Mouse (Mus musculus) forebrain, embryonic 16.5 days (tissue): ENCODE measurements around the gene Lrrc4. TPM values are rescaled to one million over a fixed set of nuclear protein-coding genes. Genes with fewer than 3 reads are reported as not detected.

ENCODE experiments used
- ATAC-seq: fragments of 200-750 bp; cut with Nextera tagmentation; 2 replicates; pipeline ENCODE4 v1.8.0; 2017; ENCODE audit warnings: mild to moderate bottlenecking, moderate library complexity
- H3K27ac ChIP-seq: fragments of 300-500 bp; sonication (generic); 2 replicates; pipeline ENCODE4 v1.5.1; 2014; ENCODE audit warnings: low read length, control low read depth
- H3K27me3 ChIP-seq: fragments of 300-500 bp; sonication (generic); replicated peaks from 2 replicates; pipeline ENCODE4 v1.6.1; 2014; ENCODE audit warnings: low read length; ENCODE audit not compliant: control insufficient read depth, insufficient read depth
- H3K36me3 ChIP-seq: fragments of 300-500 bp; sonication (generic); 2 replicates; pipeline ENCODE4 v1.6.1; 2014; ENCODE audit not compliant: control insufficient read depth, insufficient read depth
- H3K4me1 ChIP-seq: fragments of 300-500 bp; sonication (generic); replicated peaks from 2 replicates; pipeline ENCODE4 v1.6.1; 2014; ENCODE audit warnings: low read length; ENCODE audit not compliant: control insufficient read depth, insufficient read depth
- H3K4me2 ChIP-seq: fragments of 300-500 bp; sonication (generic); 2 replicates; pipeline ENCODE4 v1.6.1; 2014; ENCODE audit warnings: mild to moderate bottlenecking, low read length, control low read depth
- H3K4me3 ChIP-seq: fragments of 300-500 bp; sonication (generic); replicated peaks from 2 replicates; pipeline ENCODE4 v1.5.1; 2014; ENCODE audit warnings: mild to moderate bottlenecking, low read length, control low read depth
- H3K9ac ChIP-seq: fragments of 300-500 bp; sonication (generic); replicated peaks from 2 replicates; pipeline ENCODE4 v1.6.1; 2014; ENCODE audit warnings: low read depth, low read length, control low read depth
- H3K9me3 ChIP-seq: fragments of 300-500 bp; sonication (generic); 2 replicates; pipeline ENCODE4 v1.6.1; 2016; ENCODE audit warnings: low read length; ENCODE audit not compliant: control insufficient read depth
- WGBS: fragments of 180-500 bp; shearing (Covaris S2); extraction: QIAGEN DNeasy Blood & Tissue Kit; methylation state at CpG from one replicate; pipeline ENCODE4 v1.1.7; 2014; 5-methylcytosine and 5-hydroxymethylcytosine counted together
- polyA plus RNA-seq: library from polyadenylated mRNA; unstranded; fragments of >200 nt; fragmentation: Nextera tagmentation; extraction: Ambion mirVana; gene quantifications from 2 replicates; pipeline ENCODE4 v1.2.1, GENCODE M21; 2015

Gene Lrrc4
- polyA plus RNA-seq, 1 experiment from 2014 or later, result 8.4 TPM

DNA sequence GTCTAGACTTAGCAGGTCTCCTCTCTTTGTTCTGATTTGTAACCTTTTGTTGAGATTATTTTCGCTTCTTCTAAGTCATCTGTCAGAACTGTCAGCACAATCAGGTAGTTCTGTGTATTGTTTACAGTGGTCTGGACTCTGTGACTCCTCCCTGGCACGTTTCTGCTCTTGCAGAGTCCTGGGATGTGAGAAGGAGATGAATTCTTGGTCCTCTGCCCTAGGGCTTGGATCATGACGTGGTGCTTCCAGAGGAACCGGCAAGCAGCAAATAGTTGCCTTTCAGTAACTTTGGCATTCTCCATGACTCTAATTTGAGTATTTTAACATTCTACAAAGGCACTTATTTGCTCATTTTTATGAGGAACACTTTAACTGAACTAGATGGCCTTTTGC lies 113.7 kb downstream of the Lrrc4 start:
- ATAC-seq, result 0 out of 2 replicates have a peak, but pooled peaks have one; percentile 20
- Histone ChIP-seq H3K27me3 (no peaks in the 10 kb centered on the region), H3K9me3 (no peaks in the 10 kb centered on the region), H3K36me3 (no peaks in the 10 kb centered on the region), H3K27ac (no peak overlapping the region), H3K4me3 (no peak overlapping the region), H3K9ac (no peak overlapping the region), H3K4me1 (peaks cover 6% of the 10 kb centered on the region; the same call in 1 of the 2 replicates), H3K4me2 (no peak overlapping the region)
- WGBS, result 26% methylated on average over 4 of the region's 4 CpGs

DNA sequence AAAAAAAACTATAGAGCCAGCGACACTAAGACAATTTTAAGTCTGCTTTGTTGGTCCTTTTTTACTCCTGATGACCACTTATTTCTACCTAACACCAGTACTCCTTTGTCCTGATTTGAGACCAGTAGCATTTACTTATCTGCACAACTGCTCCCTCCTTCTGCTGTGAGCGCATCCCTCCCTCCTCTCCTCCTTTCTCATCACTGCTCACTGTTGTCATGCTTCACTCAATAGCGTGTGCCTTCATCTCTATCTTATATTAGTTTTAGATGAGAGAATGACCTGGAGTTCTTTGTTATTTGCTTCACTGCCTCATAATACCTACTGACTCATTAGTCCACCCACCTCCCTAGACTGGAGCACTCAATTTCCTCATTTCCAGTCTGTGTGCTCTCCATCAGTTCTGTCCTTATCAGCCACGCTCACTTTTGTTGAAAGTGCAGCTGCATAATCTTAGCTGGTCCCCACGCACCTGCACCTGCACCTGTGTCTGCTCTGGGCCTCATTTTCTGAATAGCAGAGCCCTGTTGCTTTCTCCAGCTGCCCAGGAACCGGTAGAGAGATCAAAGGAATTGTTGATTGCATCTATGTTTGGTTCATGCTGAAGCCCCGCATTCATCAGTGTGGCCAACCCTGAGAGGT lies 114.2 kb downstream of the Lrrc4 start:
- no peak overlapping the region for H3K27ac ChIP-seq

DNA sequence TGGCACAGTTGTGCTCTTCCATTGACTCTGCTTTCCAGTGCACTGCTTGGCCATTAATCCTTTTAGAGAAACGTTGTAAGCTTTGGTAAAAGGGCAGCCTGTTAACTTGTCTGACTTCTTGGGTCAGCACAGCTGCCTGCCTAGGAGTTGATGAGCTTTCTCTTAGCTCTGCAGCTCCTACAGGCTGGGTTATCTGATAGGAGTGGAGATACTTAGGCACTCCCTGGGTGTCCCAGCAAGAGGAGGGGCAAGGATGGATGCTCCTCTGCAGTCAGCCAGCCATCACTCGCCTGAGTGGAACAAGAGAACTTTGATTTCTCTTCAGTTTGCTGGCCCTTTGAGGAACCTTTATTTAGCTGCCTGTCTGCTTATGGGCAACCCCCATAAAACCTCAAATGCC lies 121.5 kb downstream of the Lrrc4 start:
- Histone ChIP-seq H3K36me3 (no peaks in the 10 kb centered on the region), H3K9me3 (no peaks in the 10 kb centered on the region), H3K9ac (no peak overlapping the region), H3K27ac (no peak overlapping the region), H3K4me2 (no peak overlapping the region), H3K4me1 (peaks cover 24% of the 10 kb centered on the region), H3K4me3 (no peak overlapping the region), H3K27me3 (no peaks in the 10 kb centered on the region)
- no peak for ATAC-seq
- WGBS, result 19% methylated on average over 2 of the region's 2 CpGs

More for the DNA sequence above, 114.2 kb downstream of the Lrrc4 start:
- Histone ChIP-seq H3K36me3 (no peaks in the 10 kb centered on the region), H3K4me2 (no peak overlapping the region), H3K9me3 (no peaks in the 10 kb centered on the region), H3K4me1 (peaks cover 6% of the 10 kb centered on the region; the same call in 1 of the 2 replicates), H3K9ac (no peak overlapping the region), H3K4me3 (no peak overlapping the region), H3K27me3 (no peaks in the 10 kb centered on the region)
- 33% methylated on average over 7 of the region's 7 CpGs for WGBS
- ATAC-seq, result peak; percentile 20; the same call in 1 of the 2 replicates

DNA sequence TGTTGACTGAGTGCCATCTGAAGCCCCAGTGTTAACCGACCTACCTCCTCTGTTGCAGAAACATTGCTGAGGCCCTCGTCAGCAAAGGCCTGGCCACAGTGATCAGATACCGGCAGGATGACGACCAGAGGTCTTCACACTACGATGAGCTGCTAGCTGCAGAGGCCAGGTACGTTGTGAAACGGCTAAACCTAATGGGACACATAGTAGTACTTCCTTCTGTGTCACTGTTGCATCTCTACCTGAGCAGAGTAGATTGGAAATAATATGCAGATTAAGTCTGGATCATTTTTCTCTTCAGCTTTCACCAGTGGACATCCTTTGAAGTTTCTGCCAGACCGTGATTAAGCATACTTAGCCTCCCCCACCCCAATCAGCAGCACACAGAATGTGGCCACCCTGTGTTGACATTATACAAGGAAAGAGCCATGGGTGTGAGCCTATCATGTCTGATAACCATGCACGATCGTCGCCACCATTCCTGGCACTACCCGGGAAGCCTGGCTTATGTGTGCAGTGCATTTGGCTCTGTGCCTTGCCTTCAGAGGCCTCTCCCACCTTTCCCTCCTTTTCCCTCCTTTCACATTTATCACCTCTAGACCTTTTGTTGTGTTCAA lies 124.5 kb downstream of the Lrrc4 start:
- Histone ChIP-seq H3K36me3 (no peaks in the 10 kb centered on the region), H3K27me3 (no peaks in the 10 kb centered on the region), H3K9me3 (no peaks in the 10 kb centered on the region), H3K4me3 (no peak overlapping the region), H3K4me2 (no peak overlapping the region), H3K9ac (no peak overlapping the region), H3K4me1 (peaks cover 29% of the 10 kb centered on the region), H3K27ac (no peak overlapping the region)
- WGBS, result 67% methylated on average over 12 of the region's 12 CpGs
- peak; percentile 41; the same call in 1 of the 2 replicates for ATAC-seq

DNA sequence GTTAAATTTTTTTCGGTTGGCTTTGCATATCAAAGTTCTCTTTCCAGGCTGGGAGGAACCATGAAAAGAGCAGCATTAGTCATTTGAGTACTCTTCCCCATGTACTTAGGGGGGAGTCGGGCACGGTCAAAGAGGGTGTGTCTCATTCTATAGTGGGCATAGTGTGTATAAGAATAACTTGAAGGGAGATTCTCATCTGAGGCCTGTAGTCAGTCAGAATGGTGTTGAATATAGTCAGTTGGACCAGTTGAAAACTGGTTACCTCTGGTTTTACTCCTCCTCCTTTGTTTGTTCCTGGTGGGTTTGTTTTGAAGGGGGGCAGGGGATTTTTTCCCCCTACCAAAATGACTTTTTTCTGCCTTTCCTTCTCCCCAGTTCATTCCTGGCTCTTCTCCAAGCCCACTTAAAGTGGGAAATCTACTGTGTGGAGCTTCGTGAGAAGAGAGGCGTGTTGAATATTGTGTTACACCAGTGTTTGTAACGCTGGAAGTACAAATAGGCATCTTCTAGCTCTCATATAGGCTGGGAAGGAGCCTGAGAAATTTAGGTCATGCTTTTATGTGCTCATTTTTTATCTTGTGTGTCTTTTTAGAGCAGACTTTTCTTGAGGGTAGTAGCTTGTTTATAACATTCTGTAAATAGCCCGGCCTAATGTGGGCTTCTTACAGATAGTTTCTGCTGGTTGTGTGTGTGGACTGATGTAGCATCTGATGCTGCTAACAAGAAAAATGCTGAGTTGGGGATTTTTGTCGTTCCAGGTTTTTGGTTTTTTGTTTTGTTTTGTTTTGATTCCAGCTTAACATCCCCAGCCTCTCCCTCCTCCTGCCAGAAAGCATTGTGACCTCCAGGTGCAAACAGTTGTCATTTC lies 125.2 kb downstream of the Lrrc4 start:
- H3K27ac ChIP-seq, result no peak overlapping the region
- no peaks in the 10 kb centered on the region for H3K27me3 ChIP-seq
- H3K4me1 ChIP-seq, result peaks cover 29% of the 10 kb centered on the region
- H3K4me3 ChIP-seq, result no peak overlapping the region
- no peak overlapping the region for H3K4me2 ChIP-seq
- ATAC-seq, result peak; percentile 12; the same call in 1 of the 2 replicates
- WGBS, result 56% methylated on average over 8 of the region's 8 CpGs
- no peaks in the 10 kb centered on the region for H3K9me3 ChIP-seq
- H3K9ac ChIP-seq, result no peak overlapping the region
- H3K36me3 ChIP-seq, result no peaks in the 10 kb centered on the region

DNA sequence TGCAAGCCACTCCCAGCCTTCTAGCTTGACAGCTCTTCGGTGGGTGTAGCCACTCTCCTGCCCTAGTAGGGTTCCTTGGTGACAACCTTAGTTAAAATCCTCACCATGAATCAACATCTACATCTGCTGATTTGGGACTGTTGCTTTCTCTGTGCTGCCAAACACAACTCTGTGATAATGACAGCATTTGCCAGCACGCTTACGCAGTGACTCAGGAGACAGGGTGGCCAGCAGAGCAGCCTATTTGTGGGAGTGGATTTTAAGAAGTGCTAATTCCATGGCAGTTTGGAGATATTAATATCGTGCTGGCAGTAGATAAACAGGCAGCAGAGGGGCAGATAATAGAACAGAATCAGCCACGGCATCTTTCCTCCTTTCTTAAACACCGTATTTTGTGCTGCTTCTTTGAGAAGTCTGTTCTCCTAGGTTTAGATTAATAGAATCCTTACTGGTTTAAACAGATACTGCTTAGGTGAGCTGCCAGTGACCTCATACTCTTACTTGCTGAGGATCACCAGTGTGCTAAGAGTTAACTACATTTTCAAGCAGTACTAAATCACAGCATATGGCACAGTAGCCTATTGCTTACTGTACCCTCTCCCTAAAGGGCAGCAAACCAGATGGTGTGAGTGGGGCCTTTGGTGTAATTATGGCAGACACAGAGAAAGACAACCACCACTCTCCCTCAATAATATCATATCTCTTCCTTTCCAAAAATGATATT lies 126.0 kb downstream of the Lrrc4 start:
- ATAC-seq, result peak; percentile 77
- Histone ChIP-seq H3K27me3 (no peaks in the 10 kb centered on the region), H3K9ac (no peak overlapping the region), H3K4me1 (peaks cover 29% of the 10 kb centered on the region), H3K9me3 (no peaks in the 10 kb centered on the region), H3K4me2 (no peak overlapping the region), H3K27ac (peak overlapping the region; percentile 52), H3K4me3 (no peak overlapping the region), H3K36me3 (no peaks in the 10 kb centered on the region)
- WGBS, result 39% methylated on average over 6 of the region's 6 CpGs

DNA sequence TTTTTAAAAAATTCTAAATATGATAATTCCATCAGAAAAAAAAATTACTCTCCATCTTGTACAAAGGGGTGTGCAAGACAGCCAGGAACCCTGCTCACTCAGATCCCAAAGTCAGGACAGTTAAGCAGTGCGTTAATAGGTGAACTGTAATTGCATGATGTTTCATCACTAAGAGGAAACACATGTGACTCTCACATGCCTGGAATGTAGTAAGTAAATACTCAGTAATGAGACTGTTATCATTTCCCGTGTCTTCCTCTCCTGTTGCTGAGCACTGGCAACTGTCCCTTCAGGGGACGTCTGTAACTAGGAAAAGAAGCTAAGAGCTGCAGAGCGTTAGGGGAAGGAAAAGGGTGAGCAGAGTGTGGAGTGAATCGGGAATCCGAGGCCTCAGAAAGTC lies 126.9 kb downstream of the Lrrc4 start:
- Histone ChIP-seq H3K36me3 (no peaks in the 10 kb centered on the region), H3K4me1 (peaks cover 29% of the 10 kb centered on the region), H3K4me2 (no peak overlapping the region), H3K27me3 (no peaks in the 10 kb centered on the region), H3K27ac (peak overlapping the region; percentile 52; the same call in 1 of the 2 replicates), H3K9ac (no peak overlapping the region), H3K4me3 (no peak overlapping the region), H3K9me3 (no peaks in the 10 kb centered on the region)
- ATAC-seq, result no peak
- 60% methylated on average over 6 of the region's 6 CpGs for WGBS

DNA sequence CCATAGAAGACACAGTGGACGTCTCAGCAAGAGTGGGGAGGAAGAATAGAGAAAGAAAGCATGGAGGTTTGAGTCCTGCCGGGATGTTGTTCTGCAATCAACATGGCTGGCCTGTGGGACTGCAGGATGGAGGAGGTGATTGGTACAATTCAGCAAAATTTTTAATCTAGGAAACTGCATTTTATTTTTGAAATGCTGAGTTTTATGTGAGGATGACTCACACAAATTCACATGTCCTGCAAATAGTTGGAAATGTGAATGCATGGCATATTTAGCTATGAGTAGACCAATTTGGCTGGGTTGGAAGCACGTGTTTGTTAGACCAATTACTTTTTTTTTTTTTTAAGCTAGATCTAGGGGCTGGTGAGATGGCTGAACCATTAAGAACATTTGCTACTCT lies 134.3 kb downstream of the Lrrc4 start:
- Histone ChIP-seq H3K27ac (no peak overlapping the region), H3K36me3 (no peaks in the 10 kb centered on the region), H3K4me3 (no peak overlapping the region), H3K9me3 (no peaks in the 10 kb centered on the region), H3K9ac (no peak overlapping the region), H3K27me3 (no peaks in the 10 kb centered on the region), H3K4me1 (0 out of 2 replicates have a peak, but pooled peaks cover 8% of the 10 kb centered on the region), H3K4me2 (no peak overlapping the region)
- WGBS, result 89% methylated on average over 3 of the region's 3 CpGs
- ATAC-seq, result no peak
